ENCODE assay signal across 8 mouse cellular contexts in genomic region chr13:93305636-93306035, GRCm38 (mm10). TPM values are rescaled to one million over a fixed set of nuclear protein-coding genes. Genes with fewer than 3 reads are reported as not detected.
DNase-seq lines count a peak whose midpoint lies in the region; ATAC-seq and TF ChIP-seq lines count a peak whose summit lies in the region.

No protein-coding gene starts in this region.

- H3K36me3 ChIP-seq in G1E (replicated peaks): peaks cover 2% of the 10 kb centered on the region
- no peaks in the 10 kb centered on the region for H3K36me3 ChIP-seq in forebrain, embryonic 12.5 days (replicated peaks)
- no peaks in the 10 kb centered on the region for H3K36me3 ChIP-seq in limb, embryonic 15.5 days
- H3K36me3 ChIP-seq in stomach, embryonic 15.5 days: no peaks in the 10 kb centered on the region

- H3K27ac ChIP-seq in forebrain, embryonic 12.5 days: no peak overlapping the region
- no peak overlapping the region for H3K27ac ChIP-seq in limb, embryonic 15.5 days
- no peak overlapping the region for H3K27ac ChIP-seq in stomach, embryonic 15.5 days

- H3K9me3 ChIP-seq in G1E (replicated peaks): no peaks in the 10 kb centered on the region
- H3K9me3 ChIP-seq in forebrain, embryonic 12.5 days: no peaks in the 10 kb centered on the region
- H3K9me3 ChIP-seq in limb, embryonic 15.5 days: no peaks in the 10 kb centered on the region
- H3K9me3 ChIP-seq in stomach, embryonic 15.5 days: no peaks in the 10 kb centered on the region

- peaks cover 37% of the 10 kb centered on the region for H3K4me1 ChIP-seq in G1E (ENCODE audit: insufficient read depth, low read depth, low read length)
- peaks cover 38% of the 10 kb centered on the region for H3K4me1 ChIP-seq in forebrain, embryonic 12.5 days
- H3K4me1 ChIP-seq in limb, embryonic 15.5 days: peaks cover 11% of the 10 kb centered on the region; the same call in 1 of the 2 replicates
- H3K4me1 ChIP-seq in stomach, embryonic 15.5 days: peaks cover 6% of the 10 kb centered on the region; the same call in 1 of the 2 replicates

- no peaks in the 10 kb centered on the region for H3K27me3 ChIP-seq in G1E (ENCODE audit: insufficient read depth, low read length)
- H3K27me3 ChIP-seq in forebrain, embryonic 12.5 days: no peaks in the 10 kb centered on the region
- no peaks in the 10 kb centered on the region for H3K27me3 ChIP-seq in limb, embryonic 15.5 days
- H3K27me3 ChIP-seq in stomach, embryonic 15.5 days (replicated peaks): no peaks in the 10 kb centered on the region

- peak overlapping the region; percentile 64 for H3K4me2 ChIP-seq in forebrain, embryonic 12.5 days
- peak overlapping the region; percentile 77 for H3K4me2 ChIP-seq in limb, embryonic 15.5 days
- H3K4me2 ChIP-seq in stomach, embryonic 15.5 days: peak overlapping the region; percentile 80

- no peak for TF ChIP-seq CTCF in G1E (IDR thresholded peaks at IDR 0.05; ENCODE audit: low read depth, low read length)

- 16% methylated on average over 7 of the region's 7 CpGs for WGBS in forebrain, embryonic 12.5 days
- WGBS in limb, embryonic 15.5 days: 17% methylated on average over 7 of the region's 7 CpGs
- 23% methylated on average over 7 of the region's 7 CpGs for WGBS in stomach, embryonic 15.5 days

- DNase-seq in gastrocnemius, adult 18-20 months (ENCODE audit: low spot score): peak; percentile 36
- DNase-seq in gastrocnemius, postnatal 25 days: no peak
- DNase-seq in G1E (ENCODE audit: low spot score): no peak
- no peak for DNase-seq in spleen, adult 12 weeks (ENCODE audit: low spot score)
- no peak for DNase-seq in yolk sac, embryonic 10.5 days (ENCODE audit: low spot score)

- H3K4me3 ChIP-seq in G1E (ENCODE audit: low read depth, low read length): peak overlapping the region; percentile 45; the same call in 1 of the 2 replicates
- peak overlapping the region; percentile 85 for H3K4me3 ChIP-seq in forebrain, embryonic 12.5 days (replicated peaks)
- H3K4me3 ChIP-seq in limb, embryonic 15.5 days: peak overlapping the region; percentile 86
- peak overlapping the region; percentile 90 for H3K4me3 ChIP-seq in stomach, embryonic 15.5 days (replicated peaks)

- peak overlapping the region; percentile 46 for H3K9ac ChIP-seq in forebrain, embryonic 12.5 days
- no peak overlapping the region for H3K9ac ChIP-seq in limb, embryonic 15.5 days
- H3K9ac ChIP-seq in stomach, embryonic 15.5 days: no peak overlapping the region

- no peak for ATAC-seq in G1E (ENCODE audit: extremely low read depth, insufficient number of reproducible peaks, low FRiP score, poor library complexity, severe bottlenecking)
- ATAC-seq in forebrain, embryonic 12.5 days (ENCODE audit: low FRiP score): no peak
- no peak for ATAC-seq in limb, embryonic 15.5 days (ENCODE audit: insufficient number of reproducible peaks, low FRiP score, low TSS enrichment, low read depth)
- ATAC-seq in stomach, embryonic 15.5 days (ENCODE audit: insufficient read depth, low FRiP score, low read depth): no peak

RNA-seq across cellular contexts. Expression of gene Homer1, which starts 6.2 kb away (rescaled TPM):
- total RNA-seq in gastrocnemius, adult 18-20 months (2021): 100 to 1,000 TPM in 1 of 2 experiments, 10 to 100 TPM in 1; 99.8 to 110 TPM
- 10 to 100 TPM; 65.7 to 92.3 TPM for total RNA-seq in gastrocnemius, postnatal 25 days (2021)
- total RNA-seq in G1E (2014; fragmentation: Nextera tagmentation) (20.9 and 24.5 TPM in 2 replicates), G1E (2017) (27.4 and 30.4 TPM in 2 replicates)
- polyA plus RNA-seq in G1E (2012): 5.3 and 6.1 TPM in 2 replicates
- polyA plus RNA-seq in forebrain, embryonic 12.5 days (2016; fragmentation: Nextera tagmentation; extraction: Ambion mirVana): 14.3 and 16.2 TPM in 2 replicates
- 4.2 and 4.7 TPM in 2 replicates for polyA plus RNA-seq in limb, embryonic 15.5 days (2015; fragmentation: Nextera tagmentation; extraction: Ambion mirVana)
- polyA plus RNA-seq in stomach, embryonic 15.5 days (2015; fragmentation: Nextera tagmentation; extraction: Ambion mirVana): 5.1 and 5.2 TPM in 2 replicates
